Mouse (Mus musculus): Measurements from ENCODE around the gene Zkscan16. TPM values are rescaled to one million over a fixed set of nuclear protein-coding genes. Genes with fewer than 3 reads are reported as not detected.

The Zkscan16 gene
- polyA plus RNA-seq, 1 experiment from 2014 or later = 0.34 TPM

GRCm38 (mm10) chr4:58944695-58945094, 1.3 kb downstream of the Zkscan16 start:
- Histone ChIP-seq H3K9me3 (replicated peaks) (no peaks in the 10 kb centered on the region), H3K4me1 (peaks cover 13% of the 10 kb centered on the region), H3K27ac (no peak overlapping the region), H3K4me3 (no peak overlapping the region), H3K9ac (no peak overlapping the region), H3K36me3 (ENCODE audit: poor library complexity, severe bottlenecking) (no peaks in the 10 kb centered on the region), H3K27me3 (0 out of 2 replicates have a peak, but pooled peaks cover 4% of the 10 kb centered on the region), H3K4me2 (peak overlapping the region; percentile 82; the same call in 1 of the 2 replicates)
- WGBS = 66% methylated on average over 5 of the region's 5 CpGs
- no peak for ATAC-seq

DNA sequence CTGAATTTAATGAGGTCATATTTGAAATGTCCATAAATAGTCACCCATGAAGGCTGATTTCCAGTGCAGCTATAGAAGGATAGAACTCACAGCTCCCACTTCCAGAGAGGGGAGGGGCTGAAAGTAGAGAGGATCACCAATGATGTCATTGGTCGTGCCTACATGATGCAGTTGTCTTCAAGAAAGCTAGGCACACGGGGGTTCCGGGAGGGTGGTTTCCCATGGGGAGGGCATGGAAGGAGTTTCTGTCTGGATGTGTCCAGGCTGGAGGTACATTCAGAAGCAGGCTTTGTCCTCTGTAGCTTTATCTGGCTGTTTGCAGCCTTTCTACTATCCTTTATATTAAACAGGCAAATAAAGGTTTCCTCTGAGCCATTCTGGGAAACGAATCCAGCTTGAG, 5.0 kb downstream of the Zkscan16 start:
- H3K36me3 ChIP-seq (ENCODE audit: poor library complexity, severe bottlenecking) = no peaks in the 10 kb centered on the region
- H3K4me2 ChIP-seq = no peak overlapping the region
- H3K4me1 ChIP-seq = peaks cover 8% of the 10 kb centered on the region
- H3K9me3 ChIP-seq (replicated peaks) = no peaks in the 10 kb centered on the region
- no peak for ATAC-seq
- WGBS = 83% methylated on average over 4 of the region's 4 CpGs
- no peak overlapping the region for H3K4me3 ChIP-seq
- H3K27me3 ChIP-seq = 0 out of 2 replicates have a peak, but pooled peaks cover 4% of the 10 kb centered on the region
- no peak overlapping the region for H3K27ac ChIP-seq
- H3K9ac ChIP-seq = no peak overlapping the region

- H3K4me2 ChIP-seq = no peak overlapping the region
- H3K9ac ChIP-seq = no peak overlapping the region
- no peaks in the 10 kb centered on the region for H3K4me1 ChIP-seq
- peaks cover 8% of the 10 kb centered on the region; the same call in 1 of the 2 replicates for H3K36me3 ChIP-seq (ENCODE audit: poor library complexity, severe bottlenecking)
- no peaks in the 10 kb centered on the region for H3K9me3 ChIP-seq (replicated peaks)
- 96% methylated on average over 11 of the region's 11 CpGs for WGBS
- ATAC-seq = no peak
- no peak overlapping the region for H3K4me3 ChIP-seq
- no peak overlapping the region for H3K27ac ChIP-seq
- H3K27me3 ChIP-seq = no peaks in the 10 kb centered on the region
Observed at GRCm38 (mm10) chr4:58952630-58953029, 9.2 kb downstream of the Zkscan16 start.

DNA sequence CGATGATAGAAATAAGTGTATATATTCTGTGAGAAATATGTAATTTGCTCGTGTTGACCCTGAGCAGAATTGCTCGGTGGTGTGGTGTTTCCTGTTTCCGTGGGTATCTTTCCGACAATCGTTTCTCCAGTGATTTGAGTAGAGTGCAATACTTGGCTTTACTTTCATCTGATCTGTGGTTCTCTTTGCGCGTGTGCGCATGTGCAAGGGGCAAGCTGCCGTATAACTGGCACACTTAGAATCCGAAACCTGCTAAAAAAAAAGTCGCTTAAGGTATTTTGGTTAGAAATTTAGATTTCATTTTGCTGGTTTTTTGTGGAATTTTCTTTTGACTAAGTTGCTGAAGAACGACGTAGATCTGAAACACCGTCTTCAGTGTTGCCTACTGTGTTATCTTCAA, 18.3 kb downstream of the Zkscan16 start:
- no peak overlapping the region for H3K4me3 ChIP-seq
- H3K9me3 ChIP-seq (replicated peaks) = no peaks in the 10 kb centered on the region
- 93% methylated on average over 15 of the region's 15 CpGs for WGBS
- no peak overlapping the region for H3K9ac ChIP-seq
- H3K4me1 ChIP-seq = no peaks in the 10 kb centered on the region
- ATAC-seq = no peak
- H3K4me2 ChIP-seq = no peak overlapping the region
- H3K36me3 ChIP-seq (ENCODE audit: poor library complexity, severe bottlenecking) = peaks cover 6% of the 10 kb centered on the region; the same call in 1 of the 2 replicates
- no peak overlapping the region for H3K27ac ChIP-seq
- H3K27me3 ChIP-seq = no peaks in the 10 kb centered on the region

GRCm38 (mm10) chr4:58963271-58963670, 19.8 kb downstream of the Zkscan16 start:
- Histone ChIP-seq H3K4me1 (no peaks in the 10 kb centered on the region), H3K9ac (no peak overlapping the region), H3K9me3 (replicated peaks) (no peaks in the 10 kb centered on the region), H3K27me3 (no peaks in the 10 kb centered on the region), H3K27ac (no peak overlapping the region), H3K4me3 (no peak overlapping the region), H3K4me2 (no peak overlapping the region), H3K36me3 (ENCODE audit: poor library complexity, severe bottlenecking) (no peaks in the 10 kb centered on the region)
- ATAC-seq = no peak
- 91% methylated on average over 4 of the region's 4 CpGs for WGBS

GRCm38 (mm10) chr4:58965136-58965535, 21.7 kb downstream of the Zkscan16 start:
- Histone ChIP-seq H3K9ac (no peak overlapping the region), H3K4me1 (no peaks in the 10 kb centered on the region), H3K9me3 (replicated peaks) (no peaks in the 10 kb centered on the region), H3K27me3 (no peaks in the 10 kb centered on the region), H3K4me3 (no peak overlapping the region), H3K4me2 (no peak overlapping the region), H3K36me3 (ENCODE audit: poor library complexity, severe bottlenecking) (no peaks in the 10 kb centered on the region), H3K27ac (no peak overlapping the region)
- 85% methylated on average over 1 of the region's 1 CpGs for WGBS
- no peak for ATAC-seq

DNA sequence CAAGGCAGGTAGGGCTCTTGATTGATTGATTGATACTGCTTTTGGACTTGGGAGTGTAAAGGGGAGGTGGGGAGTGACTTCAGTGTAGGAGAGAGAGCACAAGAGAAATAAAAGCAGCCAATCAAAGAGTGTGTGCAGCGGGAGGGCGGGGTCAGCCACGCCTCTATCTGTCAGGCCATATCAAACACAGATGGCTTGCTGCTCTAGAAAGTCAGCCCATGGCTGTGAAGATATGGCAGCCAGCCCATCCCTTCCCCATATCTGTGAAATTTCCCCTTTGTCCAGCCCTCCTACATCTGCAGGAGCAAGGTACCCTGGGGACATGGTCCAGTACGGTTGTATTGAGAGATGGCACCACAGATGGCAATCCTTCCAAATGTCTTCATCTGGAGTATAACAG, 27.2 kb downstream of the Zkscan16 start:
- 90% methylated on average over 4 of the region's 4 CpGs for WGBS
- Histone ChIP-seq H3K4me2 (no peak overlapping the region), H3K9me3 (replicated peaks) (no peaks in the 10 kb centered on the region), H3K9ac (no peak overlapping the region), H3K27me3 (no peaks in the 10 kb centered on the region), H3K27ac (no peak overlapping the region), H3K4me3 (no peak overlapping the region), H3K36me3 (ENCODE audit: poor library complexity, severe bottlenecking) (no peaks in the 10 kb centered on the region), H3K4me1 (no peaks in the 10 kb centered on the region)
- ATAC-seq = no peak

DNA sequence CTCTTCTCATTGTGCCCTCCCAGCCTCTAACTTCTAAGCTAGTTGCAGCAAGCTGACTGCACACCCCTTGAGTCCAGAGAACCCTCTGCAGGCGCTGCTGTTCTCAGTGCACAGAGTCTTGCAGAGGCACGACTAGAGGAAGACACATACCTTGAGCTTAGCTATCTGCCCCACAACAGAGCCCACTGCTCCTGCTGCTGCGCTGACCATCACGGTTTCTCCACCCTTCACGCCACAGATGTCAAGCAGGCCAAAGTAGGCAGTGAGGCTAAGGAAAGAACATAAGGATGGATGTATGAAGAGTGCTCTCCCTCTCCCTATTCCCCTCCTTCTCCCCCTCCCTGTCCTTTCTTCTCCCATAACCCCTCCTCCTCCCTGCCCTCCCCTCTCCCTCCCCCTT, 32.3 kb downstream of the Zkscan16 start:
- WGBS = 77% methylated on average over 5 of the region's 5 CpGs
- no peak overlapping the region for H3K4me2 ChIP-seq
- ATAC-seq = no peak

GRCm38 (mm10) chr4:58981421-58981820, 38.0 kb downstream of the Zkscan16 start:
- Histone ChIP-seq H3K4me2 (no peak overlapping the region), H3K4me1 (no peaks in the 10 kb centered on the region), H3K9me3 (replicated peaks) (no peaks in the 10 kb centered on the region), H3K27me3 (no peaks in the 10 kb centered on the region), H3K27ac (no peak overlapping the region), H3K4me3 (no peak overlapping the region), H3K9ac (no peak overlapping the region), H3K36me3 (ENCODE audit: poor library complexity, severe bottlenecking) (no peaks in the 10 kb centered on the region)
- ATAC-seq = no peak
- 74% methylated on average over 6 of the region's 6 CpGs for WGBS

More for the DNA sequence above, 32.3 kb downstream of the Zkscan16 start:
- H3K9ac ChIP-seq = no peak overlapping the region
- H3K9me3 ChIP-seq (replicated peaks) = no peaks in the 10 kb centered on the region
- H3K27me3 ChIP-seq = no peaks in the 10 kb centered on the region
- no peaks in the 10 kb centered on the region for H3K4me1 ChIP-seq
- H3K4me3 ChIP-seq = no peak overlapping the region
- H3K36me3 ChIP-seq (ENCODE audit: poor library complexity, severe bottlenecking) = no peaks in the 10 kb centered on the region
- H3K27ac ChIP-seq = no peak overlapping the region

- Histone ChIP-seq H3K27me3 (no peaks in the 10 kb centered on the region), H3K27ac (no peak overlapping the region), H3K4me2 (no peak overlapping the region), H3K4me1 (no peaks in the 10 kb centered on the region), H3K4me3 (no peak overlapping the region), H3K9me3 (replicated peaks) (no peaks in the 10 kb centered on the region), H3K36me3 (ENCODE audit: poor library complexity, severe bottlenecking) (no peaks in the 10 kb centered on the region), H3K9ac (no peak overlapping the region)
- WGBS = 90% methylated on average over 8 of the region's 8 CpGs
- ATAC-seq = no peak
Observed at GRCm38 (mm10) chr4:58982806-58983205, 39.4 kb downstream of the Zkscan16 start.

- H3K4me2 ChIP-seq = no peak overlapping the region
- no peaks in the 10 kb centered on the region for H3K9me3 ChIP-seq (replicated peaks)
- H3K4me3 ChIP-seq = no peak overlapping the region
- no peaks in the 10 kb centered on the region for H3K4me1 ChIP-seq
- 0 out of 2 replicates have a peak, but pooled peaks have one; percentile 11 for ATAC-seq
- no peaks in the 10 kb centered on the region for H3K36me3 ChIP-seq (ENCODE audit: poor library complexity, severe bottlenecking)
- H3K9ac ChIP-seq = no peak overlapping the region
- no peaks in the 10 kb centered on the region for H3K27me3 ChIP-seq
- no peak overlapping the region for H3K27ac ChIP-seq
- 22% methylated on average over 7 of the region's 7 CpGs for WGBS
Observed at GRCm38 (mm10) chr4:58985157-58985648, 41.8 kb downstream of the Zkscan16 start.

DNA sequence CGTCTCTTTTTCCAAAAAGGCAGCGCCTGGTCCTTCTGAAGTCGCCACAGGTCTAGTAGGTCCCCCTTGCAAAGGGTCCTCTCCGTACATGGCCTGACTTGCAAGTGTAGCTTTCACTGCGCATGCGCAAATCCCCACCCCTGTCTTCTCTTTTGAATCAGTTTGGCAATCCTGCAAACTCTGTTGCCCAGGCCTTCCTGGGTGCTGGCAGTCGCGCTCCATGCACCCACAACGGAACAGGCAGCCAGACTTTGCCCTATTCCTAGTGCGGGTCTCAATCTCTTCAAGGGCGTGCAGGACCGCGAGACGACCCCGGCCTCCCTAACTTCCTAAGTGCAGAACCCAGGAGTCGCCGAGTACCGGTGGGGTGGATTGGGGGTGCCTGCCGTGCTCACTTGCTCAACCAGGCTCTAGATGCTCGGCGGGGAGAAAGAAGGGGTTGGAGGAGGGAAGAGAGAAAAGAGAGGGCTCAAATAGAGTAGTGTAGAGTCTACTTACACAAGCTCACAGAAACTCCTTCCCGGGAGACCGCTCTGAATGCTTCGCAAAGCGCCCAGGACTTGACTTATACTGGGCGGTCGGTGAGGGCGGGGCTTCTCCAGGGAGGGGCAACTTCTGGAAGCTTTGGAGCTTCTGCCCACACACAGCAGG, 43.2 kb downstream of the Zkscan16 start, which contains the start of gene Ptgr1:
Gene Ptgr1, minus strand, starts transcription at position 580 of the 651 bp plus-strand sequence.
- WGBS = under 1% methylated on average over 28 of the region's 28 CpGs
- no peaks in the 10 kb centered on the region for H3K9me3 ChIP-seq (replicated peaks)

More for the DNA sequence above, 43.2 kb downstream of the Zkscan16 start, which contains the start of gene Ptgr1:
- H3K9ac ChIP-seq = peak within 1 kb of the TSS; percentile 60
- peak within 1 kb of the TSS; percentile 84 for H3K4me2 ChIP-seq
- no peak within 1 kb of the TSS for H3K27ac ChIP-seq
- no peaks in the 10 kb centered on the region for H3K27me3 ChIP-seq
- no peaks in the 10 kb centered on the region for H3K36me3 ChIP-seq (ENCODE audit: poor library complexity, severe bottlenecking)
- peak; percentile 71 for ATAC-seq
- H3K4me1 ChIP-seq = no peaks in the 10 kb centered on the region
- H3K4me3 ChIP-seq = peak within 1 kb of the TSS; percentile 45

Measured in forebrain, embryonic 13.5 days (tissue).